ENCODE assay signal across 8 mouse cellular contexts in the genomic region with DNA sequence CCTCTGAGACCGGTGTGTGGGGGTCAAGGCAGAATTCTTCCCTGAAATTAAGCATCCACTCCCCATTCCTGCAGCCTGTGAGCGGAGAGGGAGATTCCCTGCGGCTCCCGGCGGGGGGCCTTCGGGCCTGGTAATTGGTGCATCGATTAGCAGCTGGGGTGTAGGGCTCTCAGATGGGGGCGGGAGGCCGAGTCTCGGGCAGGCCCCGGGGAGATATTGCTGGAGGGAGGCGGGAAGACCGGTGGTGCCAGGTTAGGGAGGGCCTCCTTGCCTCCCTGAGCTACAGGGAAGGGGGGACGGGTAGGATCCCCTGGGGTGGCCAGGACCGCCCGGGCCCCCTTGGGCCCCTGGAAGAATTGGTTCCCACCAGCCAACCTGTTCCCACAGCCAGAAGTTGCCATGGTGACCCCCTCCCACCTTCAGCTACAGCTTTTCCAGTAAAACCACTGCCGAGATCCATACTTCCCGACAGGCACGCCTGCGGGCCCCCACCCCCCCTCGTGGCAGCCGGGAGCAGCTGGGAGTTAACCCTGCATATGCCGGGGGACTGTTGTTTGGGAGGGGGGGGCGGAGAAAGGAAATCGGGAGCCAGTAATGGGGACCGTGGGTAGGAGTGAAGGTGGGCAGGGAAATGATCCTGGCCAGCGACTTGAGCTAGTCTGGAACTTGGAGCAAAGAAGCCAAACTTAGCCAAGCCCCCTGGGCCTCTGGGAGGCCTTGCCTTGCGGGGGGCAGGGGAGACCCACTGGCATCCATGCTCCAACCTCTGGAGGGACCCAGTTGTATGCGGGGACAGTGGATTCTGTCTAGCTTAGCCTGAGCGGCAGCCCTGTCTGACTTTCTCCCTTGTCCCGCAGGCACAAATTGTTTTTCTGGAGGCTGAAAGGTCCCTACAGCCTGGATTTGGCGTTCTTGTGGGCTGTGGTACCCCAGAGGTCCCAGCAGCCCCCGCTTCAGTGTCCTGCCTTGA. TPM values are rescaled to one million over a fixed set of nuclear protein-coding genes. Genes with fewer than 3 reads are reported as not detected.
DNase-seq lines count a peak whose midpoint lies in the region; ATAC-seq and TF ChIP-seq lines count a peak whose summit lies in the region.

No protein-coding gene starts in this region.

- H3K36me3 ChIP-seq in ES-Bruce4 (ENCODE audit: control insufficient read depth, insufficient read depth, low read length, poor library complexity, severe bottlenecking): no peaks in the 10 kb centered on the region
- no peaks in the 10 kb centered on the region for H3K36me3 ChIP-seq in forebrain, embryonic 15.5 days
- no peaks in the 10 kb centered on the region for H3K36me3 ChIP-seq in liver, embryonic 16.5 days (ENCODE audit: control insufficient read depth, insufficient read depth)
- H3K36me3 ChIP-seq in stomach, embryonic 15.5 days: no peaks in the 10 kb centered on the region

- H3K4me3 ChIP-seq in ES-Bruce4 (ENCODE audit: low read depth, low read length): peak overlapping the region; percentile 19
- H3K4me3 ChIP-seq in forebrain, embryonic 15.5 days: peak overlapping the region; percentile 14
- H3K4me3 ChIP-seq in liver, embryonic 16.5 days (ENCODE audit: low read depth, low read length): no peak overlapping the region
- H3K4me3 ChIP-seq in stomach, embryonic 15.5 days (replicated peaks): peak overlapping the region; percentile 28

- DNase-seq in gastrocnemius, postnatal 4 days (ENCODE audit: low spot score in 2 of 2): peak; percentile 58 to 75
- no peak for DNase-seq in gastrocnemius, postnatal 25 days
- no peak for DNase-seq in adrenal gland, adult (ENCODE audit: inconsistent age in 2 of 2, low spot score in 1 of 2)

- ATAC-seq in forebrain, embryonic 15.5 days (replicated peaks): no peak
- ATAC-seq in liver, embryonic 16.5 days (ENCODE audit: low read depth): no peak
- peak; percentile 44; the same call in 1 of the 2 replicates for ATAC-seq in stomach, embryonic 15.5 days (ENCODE audit: insufficient read depth, low FRiP score, low read depth)
- no peak for ATAC-seq in erythroblast, adult 5-6 weeks (replicated peaks; ENCODE audit: low FRiP score, poor library complexity, severe bottlenecking)

- H3K27me3 ChIP-seq in ES-Bruce4 (ENCODE audit: control insufficient read depth, insufficient read depth, low read length, poor library complexity, severe bottlenecking): no peaks in the 10 kb centered on the region
- peaks cover 50% of the 10 kb centered on the region; the same call in 1 of the 2 replicates for H3K27me3 ChIP-seq in forebrain, embryonic 15.5 days
- peaks cover 2% of the 10 kb centered on the region for H3K27me3 ChIP-seq in liver, embryonic 16.5 days (ENCODE audit: control insufficient read depth, insufficient read depth, low read depth, low read length)
- H3K27me3 ChIP-seq in stomach, embryonic 15.5 days (replicated peaks): no peaks in the 10 kb centered on the region

- peak overlapping the region; percentile 40 for H3K4me2 ChIP-seq in forebrain, embryonic 15.5 days (replicated peaks)
- 0 out of 2 replicates have a peak overlapping the region, but pooled peaks have one; percentile 5 for H3K4me2 ChIP-seq in liver, embryonic 16.5 days (ENCODE audit: low read depth, low read length)
- peak overlapping the region; percentile 57 for H3K4me2 ChIP-seq in stomach, embryonic 15.5 days

- TF ChIP-seq EP300 in ES-Bruce4 (IDR thresholded peaks at IDR 0.05; ENCODE audit: insufficient read depth, low read depth, low read length): peak; percentile 91

- peak overlapping the region; percentile 81 for H3K27ac ChIP-seq in ES-Bruce4 (ENCODE audit: insufficient read depth, low read length)
- no peak overlapping the region; the same call in 1 of the 2 replicates for H3K27ac ChIP-seq in forebrain, embryonic 15.5 days (replicated peaks)
- no peak overlapping the region for H3K27ac ChIP-seq in liver, embryonic 16.5 days (ENCODE audit: low read length)
- H3K27ac ChIP-seq in stomach, embryonic 15.5 days: peak overlapping the region; percentile 35

- TF ChIP-seq CTCF in ES-Bruce4 (IDR thresholded peaks at IDR 0.05; ENCODE audit: low read depth, low read length): no peak

- peaks cover 6% of the 10 kb centered on the region for H3K4me1 ChIP-seq in ES-Bruce4 (ENCODE audit: control insufficient read depth, insufficient read depth, low read length)
- peaks cover 30% of the 10 kb centered on the region for H3K4me1 ChIP-seq in forebrain, embryonic 15.5 days
- peaks cover 11% of the 10 kb centered on the region for H3K4me1 ChIP-seq in liver, embryonic 16.5 days (ENCODE audit: control insufficient read depth, low read depth, low read length)
- H3K4me1 ChIP-seq in stomach, embryonic 15.5 days: peaks cover 43% of the 10 kb centered on the region

- WGBS in forebrain, embryonic 15.5 days: 1% methylated on average over 33 of the region's 33 CpGs
- WGBS in liver, embryonic 16.5 days (ENCODE audit: insufficient replicate concordance): 40% methylated on average over 33 of the region's 33 CpGs
- 10% methylated on average over 33 of the region's 33 CpGs for WGBS in stomach, embryonic 15.5 days

- H3K9ac ChIP-seq in ES-Bruce4 (ENCODE audit: low read depth, poor library complexity, severe bottlenecking): peak overlapping the region; percentile 37
- 0 out of 2 replicates have a peak overlapping the region, but pooled peaks have one; percentile 12 for H3K9ac ChIP-seq in forebrain, embryonic 15.5 days (replicated peaks)
- no peak overlapping the region; the same call in 1 of the 2 replicates for H3K9ac ChIP-seq in liver, embryonic 16.5 days (ENCODE audit: low read depth, low read length)
- H3K9ac ChIP-seq in stomach, embryonic 15.5 days: no peak overlapping the region

- H3K9me3 ChIP-seq in ES-Bruce4 (replicated peaks; ENCODE audit: control insufficient read depth, insufficient read depth, low read length, poor library complexity, severe bottlenecking): no peaks in the 10 kb centered on the region
- H3K9me3 ChIP-seq in forebrain, embryonic 15.5 days: no peaks in the 10 kb centered on the region
- H3K9me3 ChIP-seq in liver, embryonic 16.5 days (replicated peaks; ENCODE audit: control insufficient read depth, low read length): no peaks in the 10 kb centered on the region
- H3K9me3 ChIP-seq in stomach, embryonic 15.5 days: no peaks in the 10 kb centered on the region

- TF ChIP-seq POLR2A in ES-Bruce4 (IDR thresholded peaks at IDR 0.05; ENCODE audit: insufficient read depth, low read length): no peak

RNA-seq across cellular contexts. Expression of gene Tha1, which starts 15.9 kb away (rescaled TPM):
- total RNA-seq in gastrocnemius, postnatal 4 days (2021): 1 to 10 TPM; 4.5 to 5.2 TPM
- total RNA-seq in gastrocnemius, postnatal 25 days (2021): 1 to 10 TPM; 4.7 to 6.1 TPM
- 0.52 and 1.1 TPM in 2 replicates for polyA plus RNA-seq in ES-Bruce4 (2011; ENCODE audit: insufficient read depth, insufficient read length, low read depth, missing spikeins)
- 3.1 and 3.6 TPM in 2 replicates for polyA plus RNA-seq in forebrain, embryonic 15.5 days (2015; fragmentation: Nextera tagmentation; extraction: Ambion mirVana)
- polyA plus RNA-seq in liver, embryonic 16.5 days (2015; fragmentation: Nextera tagmentation; extraction: Ambion mirVana): 1.3 and 2.6 TPM in 2 replicates
- 7.1 and 7.2 TPM in 2 replicates for polyA plus RNA-seq in stomach, embryonic 15.5 days (2015; fragmentation: Nextera tagmentation; extraction: Ambion mirVana)
- total RNA-seq in erythroblast, adult 5-6 weeks (2015; ENCODE audit: low replicate concordance): not detected in 2 replicates
- total RNA-seq in erythroblast, adult 5-6 weeks (2017; ENCODE audit: low replicate concordance): 1.6 TPM in 1 of 2 replicates, not detected in the other

RNA-seq across cellular contexts. Expression of gene Tmem235, which starts 28.6 kb away (rescaled TPM):
- total RNA-seq in gastrocnemius, postnatal 4 days (2021): not detected
- not detected for total RNA-seq in gastrocnemius, postnatal 25 days (2021)
- polyA plus RNA-seq in ES-Bruce4 (2011; ENCODE audit: insufficient read depth, insufficient read length, low read depth, missing spikeins): 0.37 TPM in 1 of 2 replicates, not detected in the other
- not detected in 2 replicates for polyA plus RNA-seq in forebrain, embryonic 15.5 days (2015; fragmentation: Nextera tagmentation; extraction: Ambion mirVana)
- not detected in 2 replicates for polyA plus RNA-seq in liver, embryonic 16.5 days (2015; fragmentation: Nextera tagmentation; extraction: Ambion mirVana)
- polyA plus RNA-seq in stomach, embryonic 15.5 days (2015; fragmentation: Nextera tagmentation; extraction: Ambion mirVana): not detected in 2 replicates
- not detected in 2 replicates for total RNA-seq in erythroblast, adult 5-6 weeks (2015; ENCODE audit: low replicate concordance)
- not detected in 2 replicates for total RNA-seq in erythroblast, adult 5-6 weeks (2017; ENCODE audit: low replicate concordance)

RNA-seq across cellular contexts. Expression of gene Birc5, which starts 40.1 kb away (rescaled TPM):
- 10 to 100 TPM; 23.2 to 25.2 TPM for total RNA-seq in gastrocnemius, postnatal 4 days (2021)
- under 1 TPM in 1 of 2 experiments, not detected in 1; 0.86 TPM for total RNA-seq in gastrocnemius, postnatal 25 days (2021)
- polyA plus RNA-seq in ES-Bruce4 (2011; ENCODE audit: insufficient read depth, insufficient read length, low read depth, missing spikeins): 171 and 183 TPM in 2 replicates
- 97.5 and 106 TPM in 2 replicates for polyA plus RNA-seq in forebrain, embryonic 15.5 days (2015; fragmentation: Nextera tagmentation; extraction: Ambion mirVana)
- polyA plus RNA-seq in liver, embryonic 16.5 days (2015; fragmentation: Nextera tagmentation; extraction: Ambion mirVana): 298 and 327 TPM in 2 replicates
- 293 and 308 TPM in 2 replicates for polyA plus RNA-seq in stomach, embryonic 15.5 days (2015; fragmentation: Nextera tagmentation; extraction: Ambion mirVana)
- total RNA-seq in erythroblast, adult 5-6 weeks (2015; ENCODE audit: low replicate concordance): 83.4 and 115 TPM in 2 replicates
- total RNA-seq in erythroblast, adult 5-6 weeks (2017; ENCODE audit: low replicate concordance): 178 and 180 TPM in 2 replicates

Comparison
In these comparisons a context has a peak if more than half of its experiments do, and no peak if none do; other contexts are left out.
1. DNase-seq: peak in gastrocnemius, postnatal 4 days (2 of 2); none in gastrocnemius, postnatal 25 days (single experiment) and adrenal gland, adult (0 of 2).
2. H3K27ac ChIP-seq: peak in ES-Bruce4 (single experiment) and stomach, embryonic 15.5 days (single experiment); none in forebrain, embryonic 15.5 days (single experiment) and liver, embryonic 16.5 days (single experiment).
3. H3K9ac ChIP-seq: peak in ES-Bruce4 (single experiment) and forebrain, embryonic 15.5 days (single experiment); none in liver, embryonic 16.5 days (single experiment) and stomach, embryonic 15.5 days (single experiment).
4. H3K4me2 ChIP-seq: peak in every context shown above with its lines; median percentile 57 in stomach, embryonic 15.5 days; 40 in forebrain, embryonic 15.5 days; 5 in liver, embryonic 16.5 days.